In the genomic region with DNA sequence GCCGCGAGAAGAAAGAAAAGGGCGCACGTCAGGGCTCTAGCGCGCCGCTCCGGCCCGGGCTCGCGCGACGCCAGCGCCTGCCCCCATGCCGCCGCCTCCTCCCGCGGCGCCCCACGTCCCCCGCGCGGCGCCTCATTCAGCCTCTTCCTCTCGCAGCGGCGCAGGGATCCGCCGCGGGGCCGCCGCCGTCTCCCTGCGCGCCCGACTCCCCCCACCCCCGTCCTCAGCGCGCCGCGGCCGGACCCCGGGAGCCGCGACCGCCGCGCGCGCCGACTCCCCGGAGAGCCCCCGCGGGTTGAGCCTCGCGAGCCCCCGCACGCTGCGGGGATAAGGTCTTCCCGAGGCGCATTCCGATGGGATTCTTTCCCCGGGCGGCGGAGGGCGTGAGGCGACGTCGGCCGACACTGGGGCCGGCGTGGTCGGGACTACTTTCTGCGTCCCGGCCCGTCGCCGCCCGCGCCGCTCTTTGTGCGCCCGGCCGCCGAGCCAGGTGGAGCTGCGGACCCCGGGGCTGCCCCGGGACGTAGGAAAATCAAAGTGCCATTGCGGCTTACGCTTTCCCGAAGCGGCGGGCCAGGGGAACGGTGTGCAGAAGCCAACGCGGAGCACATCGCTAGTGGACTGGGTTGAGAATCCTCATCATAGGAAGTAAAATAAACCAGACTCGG, we compare ENCODE assay signal across 8 mouse cellular contexts. TPM values are rescaled to one million over a fixed set of nuclear protein-coding genes. Genes with fewer than 3 reads are reported as not detected.
DNase-seq lines count a peak whose midpoint lies in the region; ATAC-seq and TF ChIP-seq lines count a peak whose summit lies in the region.

A gene (minus strand): TSS at position 148 of the 668 bp plus-strand sequence.

- DNase-seq in Patski (ENCODE audit: low read depth, low spot score): peak; percentile 28
- DNase-seq in cerebellum, postnatal 10 days: peak; percentile 92
- DNase-seq in frontal cortex, postnatal 36 days (ENCODE audit: low spot score in 2 of 2): peak; percentile 76 to 80
- peak; percentile 87 for DNase-seq in hindbrain, embryonic 14.5 days (ENCODE audit: low spot score)
- peak; percentile 80 to 81 for DNase-seq in layer of hippocampus, postnatal 36 days
- DNase-seq in lung, postnatal 25 days (ENCODE audit: low spot score): peak; percentile 77
- DNase-seq in retina, adult 2 months (ENCODE audit: low read depth, low spot score): peak; percentile 82
- DNase-seq in thymus, postnatal 25 days: peak; percentile 84

- H3K4me2 ChIP-seq in hindbrain, embryonic 14.5 days (replicated peaks): peak within 1 kb of the TSS; percentile 90

- CTCF ChIA-PET in Patski (lab: Charles Lee): no interaction called here

- H3K9me3 ChIP-seq in hindbrain, embryonic 14.5 days (ENCODE audit: control insufficient read depth, low read length): no peaks in the 10 kb centered on the region; the same call in 1 of the 2 replicates

- ATAC-seq in Patski: peak; percentile 89
- peak; percentile 92 for ATAC-seq in hindbrain, embryonic 14.5 days (ENCODE audit: low FRiP score)

- no peaks in the 10 kb centered on the region for H3K27me3 ChIP-seq in Patski
- no peaks in the 10 kb centered on the region for H3K27me3 ChIP-seq in hindbrain, embryonic 14.5 days (ENCODE audit: control insufficient read depth, insufficient read depth, low read length)

- in situ Hi-C loops in Patski (cut with MboI; ENCODE audit: low pct_unique_long_range_greater_than_20kb): no loop called here

- POLR2A ChIA-PET in Patski (lab: Charles Lee): interaction anchor here (0.6 to 1.1 kb wide), 3 partner anchors 40 to 1463 kb away, joined by 3 to 4 read pairs (median 4); no protein-coding TSS in a partner anchor

- peaks cover 18% of the 10 kb centered on the region for H3K4me1 ChIP-seq in hindbrain, embryonic 14.5 days (replicated peaks; ENCODE audit: control insufficient read depth, insufficient read depth, low read length)

- WGBS in hindbrain, embryonic 14.5 days: under 1% methylated on average over 74 of the region's 99 CpGs

- H3K9ac ChIP-seq in hindbrain, embryonic 14.5 days: peak within 1 kb of the TSS; percentile 99

- H3K36me3 ChIP-seq in hindbrain, embryonic 14.5 days (replicated peaks; ENCODE audit: control insufficient read depth, insufficient read depth): no peaks in the 10 kb centered on the region

- peak within 1 kb of the TSS; percentile 100 for H3K27ac ChIP-seq in hindbrain, embryonic 14.5 days

- TF ChIP-seq CTCF in Patski (IDR thresholded peaks at IDR 0.05): no peak

- H3K4me3 ChIP-seq in hindbrain, embryonic 14.5 days (replicated peaks; ENCODE audit: low read length): peak within 1 kb of the TSS; percentile 98

RNA-seq across cellular contexts. Expression of the gene that starts here (rescaled TPM):
- 36.2 TPM for polyA plus RNA-seq in Patski (2021)
- polyA plus RNA-seq in hindbrain, embryonic 14.5 days (2014; fragmentation: Nextera tagmentation; extraction: Ambion mirVana): 21.5 and 22.3 TPM in 2 replicates
- 10 to 100 TPM; 50.5 to 54.8 TPM for total RNA-seq in layer of hippocampus, postnatal 36 days (2021)

Comparison
In these comparisons a context has a peak if more than half of its experiments do, and no peak if none do; other contexts are left out.
1. Peak in every context shown above with its lines: DNase-seq, ATAC-seq, H3K4me3 ChIP-seq and H3K27ac ChIP-seq.
2. DNase-seq: peak in every context shown above with its lines; median percentile 92 in cerebellum, postnatal 10 days; 87 in hindbrain, embryonic 14.5 days; 84 in thymus, postnatal 25 days; 82 in retina, adult 2 months; 80 in layer of hippocampus, postnatal 36 days; 78 in frontal cortex, postnatal 36 days; 77 in lung, postnatal 25 days; 28 in Patski.